Mouse (Mus musculus) left cerebral cortex, adult 2 months (tissue): ENCODE results near the gene Inpp5d. TPM values are rescaled to one million over a fixed set of nuclear protein-coding genes. Genes with fewer than 3 reads are reported as not detected.

ENCODE experiments used
- DNase-seq, 2 experiments: peaks; one replicate each; pipeline ENCODE4 v3.0.0; 2021 to 2022; ENCODE audit warnings: low spot score in 2 of 2, mixed read lengths in 1 of 2; ENCODE audit errors: extremely low spot score in 1 of 2
- H3K27ac ChIP-seq: fragments of 200-600 bp; 2 replicates; pipeline ENCODE4 v1.8.1; 2022
- H3K4me3 ChIP-seq: fragments of 200-600 bp; 2 replicates; pipeline ENCODE4 v1.8.1; 2022
- CTCF ChIP-seq: fragments of 200-600 bp; IDR thresholded peaks from 2 replicates; pipeline ENCODE4 v1.8.1; 2022; ENCODE audit warnings: antibody characterized with exemption, mild to moderate bottlenecking, moderate library complexity
- intact Hi-C: fragments of 180-260 bp; cut with DNase I; formaldehyde crosslinking; loops from one replicate; pipeline ENCODE4 v1.15.1; 2025
- total RNA-seq, 2 experiments: library from RNA; stranded (reverse); gene quantifications; 2 replicates each; pipeline ENCODE4 v1.2.3; 2021

Inpp5d gene
- total RNA-seq, 2 experiments from 2014 or later = 16.7 to 20.1 TPM

DNA sequence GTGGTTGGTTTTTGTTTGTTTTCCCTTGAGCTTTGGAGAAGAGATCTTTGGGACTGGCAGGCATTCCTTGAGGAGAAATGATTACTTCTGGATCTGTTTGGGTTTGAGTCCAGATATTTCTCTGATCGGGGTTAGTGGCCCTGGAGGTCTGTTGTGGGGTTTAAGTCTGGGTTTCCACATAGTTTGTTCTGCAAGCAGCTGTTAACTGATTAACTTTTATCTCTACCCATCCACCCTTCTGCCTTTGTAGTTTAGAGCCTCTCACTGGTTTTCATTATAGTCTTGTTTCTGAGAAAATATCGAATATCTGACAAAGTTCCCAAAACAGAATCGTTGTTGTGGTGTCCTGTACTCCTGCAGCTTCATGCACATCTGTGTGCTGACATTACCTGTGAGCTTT, 143.7 kb downstream of the Inpp5d start:
- no peak for DNase-seq
- no peak overlapping the region for H3K27ac ChIP-seq
- TF ChIP-seq CTCF = no peak
- H3K4me3 ChIP-seq = no peak overlapping the region
- intact Hi-C loops = loop anchor here (10.0 kb wide), 1 partner anchor 519 kb away; no protein-coding TSS in a partner anchor

- intact Hi-C loops = loop anchor here (5.0 to 10.0 kb wide), 2 partner anchors 157 to 521 kb away; no protein-coding TSS in a partner anchor
- no peak for TF ChIP-seq CTCF
- Histone ChIP-seq H3K4me3 (no peak overlapping the region), H3K27ac (no peak overlapping the region)
- no peak for DNase-seq
These were observed 145.6 kb downstream of the Inpp5d start for GRCm38 (mm10) chr1:87765741-87766140.

DNA sequence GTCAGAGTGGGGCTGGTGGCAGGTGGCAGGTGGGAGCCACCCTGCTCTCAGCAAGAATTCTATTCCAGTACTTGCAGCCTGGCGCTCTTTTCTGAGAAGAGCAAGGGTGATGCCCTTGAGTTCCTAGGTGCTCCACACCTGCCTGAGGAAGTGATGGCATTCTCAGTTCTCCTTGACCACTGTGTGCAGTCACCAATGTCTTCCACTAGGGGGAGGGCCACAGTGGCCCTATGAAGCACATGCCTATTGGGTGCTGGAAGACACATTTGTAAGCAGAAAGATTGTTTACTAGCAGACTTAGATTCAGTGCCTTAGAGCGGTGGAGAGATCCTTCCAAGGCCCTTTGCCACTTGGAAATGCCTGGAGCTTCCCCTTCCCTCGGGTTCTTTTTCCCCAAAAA, 146.1 kb downstream of the Inpp5d start:
- intact Hi-C loops = loop anchor here (5.0 to 10.0 kb wide), 2 partner anchors 156 to 521 kb away; no protein-coding TSS in a partner anchor
- TF ChIP-seq CTCF = peak; percentile 67
- DNase-seq = no peak
- no peak overlapping the region for H3K27ac ChIP-seq
- no peak overlapping the region for H3K4me3 ChIP-seq

DNA sequence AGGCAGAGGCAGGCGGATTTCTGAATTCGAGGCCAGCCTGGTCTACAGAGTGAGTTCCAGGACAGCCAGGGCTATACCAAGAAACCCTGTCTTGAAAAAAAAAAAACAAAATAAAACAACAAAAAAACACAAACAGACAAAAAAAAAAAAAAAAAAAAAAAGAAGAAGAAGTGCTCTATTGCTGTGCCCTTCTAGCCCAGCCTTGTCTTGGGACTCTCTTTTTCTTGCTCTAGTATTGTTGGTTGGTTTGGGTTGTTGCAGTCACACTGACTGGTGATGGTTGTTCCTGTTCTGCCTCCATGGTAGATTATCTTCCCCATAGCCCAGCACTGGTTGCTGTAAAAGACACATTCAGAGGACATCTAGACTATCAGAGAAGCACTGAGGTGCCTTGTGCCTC, 149.2 kb downstream of the Inpp5d start:
- intact Hi-C loops = loop anchor here (5.0 to 10.0 kb wide), 2 partner anchors 153 to 524 kb away; no protein-coding TSS in a partner anchor
- H3K27ac ChIP-seq = no peak overlapping the region
- no peak for DNase-seq
- TF ChIP-seq CTCF = no peak
- no peak overlapping the region for H3K4me3 ChIP-seq

Other genes with a start within 250 kb of the Inpp5d start
- 1 to 10 TPM; 2.3 to 5.3 TPM for gene Kcnj13, start 225.6 kb upstream of the Inpp5d start, total RNA-seq
- gene Snorc, start 150.0 kb upstream of the Inpp5d start, total RNA-seq = under 1 TPM in 1 of 2 experiments, not detected in 1; 0.84 TPM
- gene Neu2, start 110.4 kb upstream of the Inpp5d start, total RNA-seq = 1 to 10 TPM; 7.5 to 8.0 TPM
- 100 to 1,000 TPM; 347 to 364 TPM for gene Ngef, start 46.4 kb upstream of the Inpp5d start, total RNA-seq
- gene Atg16l1, start 135.6 kb downstream of the Inpp5d start, total RNA-seq = 10 to 100 TPM; 69.1 to 69.5 TPM
- 1 to 10 TPM; 2.2 to 3.3 TPM for gene Sag, start 183.4 kb downstream of the Inpp5d start, total RNA-seq
- 100 to 1,000 TPM in 1 of 2 experiments, 10 to 100 TPM in 1; 95.3 to 106 TPM for gene Dgkd, start 233.0 kb downstream of the Inpp5d start, total RNA-seq